9 mouse cellular contexts compared by ENCODE assay signal in genomic region chr9:53603384-53603783, GRCm38 (mm10). TPM values are rescaled to one million over a fixed set of nuclear protein-coding genes. Genes with fewer than 3 reads are reported as not detected.
DNase-seq lines count a peak whose midpoint lies in the region; TF ChIP-seq lines count a peak whose summit lies in the region.
"Had no signal": no experiment of that assay in that cellular context is flagged by ENCODE, and none has a peak within 500 bp of the region (broad histone marks: within the 10 kb centered on the region; RNA-seq: fewer than 3 reads in every experiment).

No protein-coding gene starts in this region.

- no peak overlapping the region for H3K4me3 ChIP-seq in left cerebral cortex, adult 2 months
- H3K4me3 ChIP-seq: limb, embryonic 13.5 days had no signal

- DNase-seq in left cerebral cortex, postnatal 14 days (ENCODE audit: low spot score in 2 of 2), result peak; percentile 14 to 28
- no peak for DNase-seq in left cerebral cortex, adult 2 months (ENCODE audit: extremely low spot score in 1 of 2, low spot score in 2 of 2)
- DNase-seq in Muller cell, postnatal 12 days (ENCODE audit: inconsistent ontology term), result peak; percentile 4
- DNase-seq in heart, postnatal 10 days, result peak; percentile 33 to 34
- DNase-seq in lung, postnatal 4 days, result peak; percentile 40 to 44
- DNase-seq in layer of hippocampus, adult 9-10 months (ENCODE audit: low spot score), result no peak
- DNase-seq in layer of hippocampus, postnatal 25 days (ENCODE audit: extremely low spot score in 1 of 2, low spot score in 1 of 2), result no peak
- no peak for DNase-seq in cerebellum, postnatal 25 days

- intact Hi-C loops in left cerebral cortex, postnatal 14 days (cut with DNase I), result no loop called here
- intact Hi-C loops in left cerebral cortex, adult 2 months (cut with DNase I), result no loop called here
- intact Hi-C loops in heart, postnatal 10 days (cut with DNase I), result no loop called here

- no peak overlapping the region for H3K27ac ChIP-seq in left cerebral cortex, adult 2 months
- H3K27ac ChIP-seq: limb, embryonic 13.5 days had no signal

- TF ChIP-seq CTCF in left cerebral cortex, adult 2 months (IDR thresholded peaks at IDR 0.05), result no peak

RNA-seq across cellular contexts. Expression of gene Acat1, which starts 6.8 kb away (rescaled TPM):
- total RNA-seq in left cerebral cortex, postnatal 14 days (2021), result 10 to 100 TPM; 81.6 to 87.3 TPM
- 10 to 100 TPM; 59.6 to 60.6 TPM for total RNA-seq in left cerebral cortex, adult 2 months (2021)
- total RNA-seq in heart, postnatal 10 days (2021), result 100 to 1,000 TPM; 302 to 307 TPM
- total RNA-seq in layer of hippocampus, postnatal 25 days (2021), result 10 to 100 TPM; 65.5 to 68.0 TPM

Comparison
In these comparisons a context has a peak if more than half of its experiments do, and no peak if none do; other contexts are left out.
1. DNase-seq: peak in left cerebral cortex, postnatal 14 days (2 of 2), Muller cell, postnatal 12 days (single experiment), heart, postnatal 10 days (2 of 2) and lung, postnatal 4 days (2 of 2); none in left cerebral cortex, adult 2 months (0 of 2), layer of hippocampus, adult 9-10 months (single experiment), layer of hippocampus, postnatal 25 days (0 of 2) and cerebellum, postnatal 25 days (0 of 2).